Mouse (Mus musculus): ENCODE results near the gene Pik3r3.
"Not testable (repeated sequence)": the region's sequence is repeated elsewhere in the genome, so short reads cannot be mapped to it uniquely, and the experiment has no call there.

Gene Pik3r3

GRCm38 (mm10) chr4:116221140-116221851, at the start of gene Pik3r3:
Pik3r3 (plus strand) TSS chr4:116221618.
- peak; percentile 99 for DNase-seq (ENCODE audit: low spot score)

- DNase-seq (ENCODE audit: low spot score): no peak
These were observed 48.3 kb upstream of the Pik3r3 start, which contains the start of the genes 1700042G07Rik and Gm49337 for GRCm38 (mm10) chr4:116173072-116173471. 1700042G07Rik (plus strand) TSS chr4:116173372. Gm49337 (plus strand) TSS chr4:116173384.

- no peak for DNase-seq (ENCODE audit: low spot score)
These were observed 47.7 kb upstream of the Pik3r3 start for GRCm38 (mm10) chr4:116173752-116174151.

GRCm38 (mm10) chr4:116174466-116175116, 46.8 kb upstream of the Pik3r3 start:
- DNase-seq (ENCODE audit: low spot score): peak; percentile 39

GRCm38 (mm10) chr4:116175136-116175535, 46.3 kb upstream of the Pik3r3 start:
- no peak for DNase-seq (ENCODE audit: low spot score)

- peak; percentile 41 for DNase-seq (ENCODE audit: low spot score)
These were observed 45.5 kb upstream of the Pik3r3 start for GRCm38 (mm10) chr4:116175711-116176542.

GRCm38 (mm10) chr4:116176543-116176988, 44.9 kb upstream of the Pik3r3 start:
- peak; percentile 90 for DNase-seq (ENCODE audit: low spot score)

GRCm38 (mm10) chr4:116177140-116177539, 44.3 kb upstream of the Pik3r3 start:
- peak; percentile 88 for DNase-seq (ENCODE audit: low spot score)

- no peak for DNase-seq (ENCODE audit: low spot score)
These were observed 39.3 kb upstream of the Pik3r3 start for GRCm38 (mm10) chr4:116182079-116182478.

GRCm38 (mm10) chr4:116182745-116183144, 38.7 kb upstream of the Pik3r3 start:
- peak; percentile 72 for DNase-seq (ENCODE audit: low spot score)

GRCm38 (mm10) chr4:116185083-116185482, 36.3 kb upstream of the Pik3r3 start:
- no peak for DNase-seq (ENCODE audit: low spot score)

GRCm38 (mm10) chr4:116192286-116192835, 29.1 kb upstream of the Pik3r3 start:
- DNase-seq (ENCODE audit: low spot score): no peak

GRCm38 (mm10) chr4:116193583-116194383, 27.6 kb upstream of the Pik3r3 start:
- DNase-seq (ENCODE audit: low spot score): no peak

- no peak for DNase-seq (ENCODE audit: low spot score)
These were observed 23.0 kb upstream of the Pik3r3 start for GRCm38 (mm10) chr4:116198422-116198821.

- DNase-seq (ENCODE audit: low spot score): no peak
These were observed 17.0 kb upstream of the Pik3r3 start for GRCm38 (mm10) chr4:116204422-116204821.

GRCm38 (mm10) chr4:116206531-116206930, 14.9 kb upstream of the Pik3r3 start:
- DNase-seq (ENCODE audit: low spot score): no peak

- DNase-seq (ENCODE audit: low spot score): no peak
These were observed 12.5 kb upstream of the Pik3r3 start for GRCm38 (mm10) chr4:116208891-116209290.

GRCm38 (mm10) chr4:116215895-116216605, 5.4 kb upstream of the Pik3r3 start:
- DNase-seq (ENCODE audit: low spot score): no peak

- no peak for DNase-seq (ENCODE audit: low spot score)
These were observed 4.4 kb upstream of the Pik3r3 start for GRCm38 (mm10) chr4:116217046-116217445.

GRCm38 (mm10) chr4:116217661-116218060, 3.8 kb upstream of the Pik3r3 start:
- DNase-seq (ENCODE audit: low spot score): not testable (repeated sequence)

- no peak for DNase-seq (ENCODE audit: low spot score)
These were observed 2.4 kb upstream of the Pik3r3 start for GRCm38 (mm10) chr4:116219056-116219455.
